Mouse (Mus musculus) midbrain, postnatal 0 days (tissue): ENCODE results near the gene Kalrn. TPM values are rescaled to one million over a fixed set of nuclear protein-coding genes. Genes with fewer than 3 reads are reported as not detected.
A peak's percentile ranks its signal among the peaks of the same experiment; 100 is the strongest.

ENCODE experiments used
- ATAC-seq: fragments of 200-750 bp; cut with Nextera tagmentation; 2 replicates; pipeline ENCODE4 v1.8.0; 2017; ENCODE audit warnings: moderate number of reproducible peaks, mild to moderate bottlenecking, moderate TSS enrichment, moderate library complexity; ENCODE audit not compliant: low FRiP score
- DNase-seq: peaks from one replicate; pipeline ENCODE4 v3.0.0-alpha.2; 2015; ENCODE audit warnings: low spot score
- H3K27ac ChIP-seq: fragments of 300-500 bp; sonication (generic); 2 replicates; pipeline ENCODE4 v1.5.1; 2014; ENCODE audit warnings: low read depth, mild to moderate bottlenecking, low read length, mixed read lengths
- H3K27me3 ChIP-seq: fragments of 300-500 bp; sonication (generic); 2 replicates; pipeline ENCODE4 v1.6.1; 2014; ENCODE audit warnings: low read length, control low read depth, mixed read lengths; ENCODE audit not compliant: insufficient read depth
- H3K36me3 ChIP-seq: fragments of 300-500 bp; sonication (generic); 2 replicates; pipeline ENCODE4 v1.6.1; 2014; ENCODE audit warnings: low read length, control low read depth, mixed read lengths; ENCODE audit not compliant: insufficient read depth
- H3K4me1 ChIP-seq: fragments of 300-500 bp; sonication (generic); 2 replicates; pipeline ENCODE4 v1.6.1; 2014; ENCODE audit warnings: mild to moderate bottlenecking, control low read depth, antibody characterized with exemption, low read length, mixed read lengths; ENCODE audit not compliant: insufficient read depth
- H3K4me2 ChIP-seq: fragments of 300-500 bp; sonication (generic); 2 replicates; pipeline ENCODE4 v1.6.1; 2014; ENCODE audit warnings: low read depth, mild to moderate bottlenecking, low read length, mixed read lengths; ENCODE audit not compliant: poor library complexity, severe bottlenecking
- H3K4me3 ChIP-seq: fragments of 300-500 bp; sonication (generic); 2 replicates; pipeline ENCODE4 v1.5.1; 2014; ENCODE audit warnings: low read depth, mild to moderate bottlenecking, low read length, moderate library complexity
- H3K9ac ChIP-seq: fragments of 300-500 bp; sonication (generic); replicated peaks from 2 replicates; pipeline ENCODE4 v1.6.1; 2014; ENCODE audit warnings: mild to moderate bottlenecking, low read length, moderate library complexity, mixed read lengths; ENCODE audit not compliant: poor library complexity, severe bottlenecking
- H3K9me3 ChIP-seq: fragments of 300-500 bp; sonication (generic); 2 replicates; pipeline ENCODE4 v1.6.1; 2016; ENCODE audit warnings: low read length, control low read depth
- CTCF ChIP-seq: IDR thresholded peaks from 2 replicates; pipeline ENCODE4 v1.5.1; 2016; ENCODE audit warnings: antibody characterized with exemption, mild to moderate bottlenecking
- WGBS: fragments of 180-500 bp; shearing (Covaris S2); extraction: QIAGEN DNeasy Blood & Tissue Kit; methylation state at CpG from one replicate; pipeline ENCODE4 v1.1.7; 2014; 5-methylcytosine and 5-hydroxymethylcytosine counted together
- polyA plus RNA-seq: library from polyadenylated mRNA; unstranded; fragments of >200 nt; fragmentation: Nextera tagmentation; extraction: Ambion mirVana; gene quantifications from 2 replicates; pipeline ENCODE4 v1.2.1, GENCODE M21; 2015
- total RNA-seq: library from RNA; depleted of rRNA; stranded (reverse); fragments of >200 nt; gene quantifications from 2 replicates; pipeline ENCODE4 v1.2.3, GENCODE M21; 2014

The Kalrn gene
- total and polyA plus RNA-seq, 2 experiments from 2014 or later, result 23.6 to 128 TPM

DNA sequence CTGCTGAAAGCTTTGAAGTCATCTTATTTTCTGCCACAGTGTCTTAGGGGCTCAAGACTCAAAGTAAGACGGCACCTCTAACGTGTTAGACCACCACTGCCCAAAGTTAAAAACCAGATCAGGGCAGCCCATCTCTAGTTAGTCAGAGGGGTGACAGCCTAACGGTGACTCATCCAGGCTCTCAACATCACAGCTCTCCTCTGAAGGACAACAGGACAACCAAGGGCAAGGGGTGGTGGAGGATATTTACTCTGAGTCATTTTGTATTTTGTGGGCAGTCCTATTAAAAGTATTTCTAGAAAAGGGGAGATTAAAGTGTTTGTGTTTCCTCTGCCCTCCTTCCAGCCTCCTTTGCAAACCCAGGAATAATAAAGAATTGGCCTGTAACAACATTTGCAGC is 88.4 kb downstream of the Kalrn start:
- Histone ChIP-seq H3K9ac (no peak overlapping the region), H3K9me3 (no peaks in the 10 kb centered on the region), H3K4me2 (no peak overlapping the region), H3K4me3 (no peak overlapping the region), H3K27me3 (no peaks in the 10 kb centered on the region), H3K4me1 (peaks cover 6% of the 10 kb centered on the region; the same call in 1 of the 2 replicates), H3K36me3 (no peaks in the 10 kb centered on the region), H3K27ac (no peak overlapping the region)
- DNase-seq (no peak), ATAC-seq (no peak)
- no peak for TF ChIP-seq CTCF
- WGBS, result 51% methylated on average over 3 of the region's 3 CpGs

DNA sequence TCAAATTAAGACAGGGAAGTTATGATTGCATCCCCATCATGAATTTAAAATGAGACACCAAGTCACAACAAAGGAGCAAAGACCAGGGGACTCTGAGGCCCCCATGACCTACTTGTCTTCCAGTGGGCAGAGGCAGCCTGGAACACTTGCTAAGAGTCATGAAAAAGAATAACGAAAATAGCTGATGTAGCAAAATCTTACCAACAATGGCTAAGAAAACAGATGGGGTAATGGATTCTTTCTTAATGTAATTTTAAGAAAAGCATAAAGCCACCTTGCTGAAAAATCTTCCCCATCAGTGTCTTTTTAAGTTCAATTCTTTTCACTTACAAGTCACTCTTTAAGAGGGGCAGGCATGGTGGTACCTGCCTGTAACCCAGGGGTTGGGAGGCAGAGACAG is 89.1 kb downstream of the Kalrn start:
- WGBS, result 79% methylated on average over 1 of the region's 1 CpGs
- H3K36me3 ChIP-seq, result no peaks in the 10 kb centered on the region

DNA sequence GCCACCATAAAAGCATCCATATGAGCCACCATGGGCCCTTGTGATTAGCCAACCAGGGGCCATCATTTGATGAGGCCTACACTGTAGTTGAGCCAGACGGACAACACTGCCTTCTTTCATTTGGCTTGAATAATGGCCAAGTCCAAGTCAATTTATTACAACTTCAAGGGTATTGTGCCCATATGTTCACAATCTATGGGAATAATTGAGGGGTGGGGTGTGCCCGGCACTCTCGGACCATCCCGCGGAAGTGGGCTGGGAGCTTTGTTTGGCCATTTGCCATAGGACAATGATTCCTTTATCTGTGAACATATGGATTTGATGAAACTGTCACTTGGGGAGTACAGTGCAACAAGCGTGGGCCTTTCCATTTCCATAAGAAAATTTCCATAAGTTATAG is 89.6 kb downstream of the Kalrn start:
- 80% methylated on average over 6 of the region's 6 CpGs for WGBS
- H3K27ac ChIP-seq, result no peak overlapping the region
- H3K4me2 ChIP-seq, result no peak overlapping the region
- H3K9ac ChIP-seq, result no peak overlapping the region
- H3K4me1 ChIP-seq, result peaks cover 6% of the 10 kb centered on the region; the same call in 1 of the 2 replicates
- no peaks in the 10 kb centered on the region for H3K9me3 ChIP-seq
- no peak overlapping the region for H3K4me3 ChIP-seq
- TF ChIP-seq CTCF, result no peak
- DNase-seq (no peak), ATAC-seq (no peak)
- H3K27me3 ChIP-seq, result no peaks in the 10 kb centered on the region
- no peaks in the 10 kb centered on the region for H3K36me3 ChIP-seq

More for the DNA sequence above, 89.1 kb downstream of the Kalrn start:
- Histone ChIP-seq H3K27ac (no peak overlapping the region), H3K9me3 (no peaks in the 10 kb centered on the region), H3K4me2 (no peak overlapping the region), H3K4me1 (peaks cover 6% of the 10 kb centered on the region; the same call in 1 of the 2 replicates), H3K4me3 (no peak overlapping the region), H3K27me3 (no peaks in the 10 kb centered on the region), H3K9ac (no peak overlapping the region)
- no peak for TF ChIP-seq CTCF
- no peak for ATAC-seq
- no peak for DNase-seq

DNA sequence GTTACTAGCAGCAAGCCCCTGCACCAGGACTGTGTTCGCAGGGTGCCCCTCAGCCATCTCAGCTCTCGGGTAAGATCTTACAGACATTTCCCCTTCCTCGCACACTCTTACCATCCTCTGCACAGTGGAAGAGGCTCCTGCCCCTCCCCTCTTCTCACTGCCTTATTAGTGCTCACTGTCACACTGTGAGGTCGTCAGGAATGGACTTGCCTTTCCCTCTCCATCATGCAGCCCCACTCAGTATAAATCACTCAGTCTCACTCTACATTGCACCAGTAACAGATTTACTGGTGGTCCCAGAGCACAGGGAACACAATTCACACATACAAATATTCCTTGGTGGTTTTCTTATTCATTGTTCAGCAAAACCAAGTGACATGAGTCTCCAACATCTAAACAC is 98.6 kb downstream of the Kalrn start:
- DNase-seq (no peak), ATAC-seq (no peak)
- Histone ChIP-seq H3K4me1 (peaks cover 47% of the 10 kb centered on the region), H3K36me3 (no peaks in the 10 kb centered on the region), H3K9me3 (no peaks in the 10 kb centered on the region), H3K27me3 (no peaks in the 10 kb centered on the region), H3K27ac (no peak overlapping the region), H3K4me2 (no peak overlapping the region), H3K4me3 (no peak overlapping the region), H3K9ac (no peak overlapping the region)
- WGBS, result 68% methylated on average over 4 of the region's 4 CpGs
- no peak for TF ChIP-seq CTCF

DNA sequence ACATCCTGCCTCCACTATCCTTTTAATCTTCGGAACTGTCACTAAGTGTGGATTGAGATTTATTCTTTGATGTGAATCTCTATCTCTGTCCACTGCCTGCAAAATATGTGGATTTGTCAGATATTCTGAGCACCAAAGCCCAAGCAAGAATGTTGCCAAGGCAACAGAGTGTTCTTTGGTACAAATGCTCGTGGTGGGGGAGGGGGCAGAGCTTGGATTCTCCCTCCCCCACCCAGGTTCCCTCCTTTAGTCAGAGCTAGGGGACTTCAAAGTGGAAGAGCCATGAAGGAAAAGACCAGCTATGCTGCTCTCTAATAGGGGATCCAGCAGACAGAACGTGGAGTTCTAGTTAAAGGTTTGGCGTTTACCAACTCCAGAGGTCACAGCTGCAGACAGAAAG is 99.4 kb downstream of the Kalrn start:
- H3K4me2 ChIP-seq, result peak overlapping the region; percentile 12; the same call in 1 of the 2 replicates
- DNase-seq, result peak; percentile 46
- no peaks in the 10 kb centered on the region for H3K27me3 ChIP-seq
- no peak for ATAC-seq
- H3K9ac ChIP-seq, result no peak overlapping the region
- H3K9me3 ChIP-seq, result no peaks in the 10 kb centered on the region
- WGBS, result 31% methylated on average over 4 of the region's 4 CpGs
- H3K36me3 ChIP-seq, result no peaks in the 10 kb centered on the region
- peaks cover 55% of the 10 kb centered on the region for H3K4me1 ChIP-seq
- H3K4me3 ChIP-seq, result no peak overlapping the region
- peak overlapping the region; percentile 59 for H3K27ac ChIP-seq
- TF ChIP-seq CTCF, result no peak

DNA sequence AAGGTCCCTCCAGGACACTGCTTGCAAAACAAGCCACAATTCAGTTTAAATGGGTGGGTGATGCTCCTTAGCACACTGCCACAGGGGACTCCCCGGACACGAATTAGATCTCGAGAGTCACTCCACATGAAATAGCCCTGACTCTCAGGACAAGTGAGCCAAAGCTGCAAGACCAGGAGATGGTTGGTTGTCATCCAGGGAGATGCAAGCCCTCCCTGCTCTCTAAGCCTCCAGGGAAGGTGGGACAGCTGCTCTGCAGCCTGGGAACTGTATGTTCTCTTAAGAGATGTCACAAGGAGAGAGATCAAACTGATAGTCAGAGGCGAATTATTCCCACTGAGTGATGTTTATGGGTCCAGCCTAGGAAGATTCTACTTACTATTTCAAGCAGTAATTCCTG is 101.9 kb downstream of the Kalrn start:
- DNase-seq, result no peak
- WGBS, result 70% methylated on average over 4 of the region's 4 CpGs
- peaks cover 68% of the 10 kb centered on the region for H3K4me1 ChIP-seq

More for the DNA sequence above, 101.9 kb downstream of the Kalrn start:
- no peak overlapping the region for H3K9ac ChIP-seq
- H3K4me2 ChIP-seq, result no peak overlapping the region
- TF ChIP-seq CTCF, result no peak
- H3K4me3 ChIP-seq, result no peak overlapping the region
- H3K36me3 ChIP-seq, result no peaks in the 10 kb centered on the region
- H3K27me3 ChIP-seq, result no peaks in the 10 kb centered on the region
- no peak for ATAC-seq
- no peak overlapping the region for H3K27ac ChIP-seq
- no peaks in the 10 kb centered on the region for H3K9me3 ChIP-seq
